Mouse (Mus musculus): ENCODE data around the gene Sept12. TPM values are rescaled to one million over a fixed set of nuclear protein-coding genes. Genes with fewer than 3 reads are reported as not detected.
A peak's percentile ranks its signal among the peaks of the same experiment; 100 is the strongest.

Sept12 gene
- polyA plus RNA-seq, 1 experiment from 2014 or later, result not detected

GRCm38 (mm10) chr16:4947378-4947777, 50.3 kb downstream of the Sept12 start:
- DNase-seq (ENCODE audit: low spot score) (no peak), ATAC-seq (replicated peaks; ENCODE audit: low FRiP score, low TSS enrichment, low read depth) (no peak)
- H3K4me3 ChIP-seq (ENCODE audit: low read depth, low read length), result no peak overlapping the region
- WGBS, result 92% methylated on average over 4 of the region's 4 CpGs
- no peak overlapping the region for H3K4me2 ChIP-seq (ENCODE audit: low read length)
- no peaks in the 10 kb centered on the region for H3K4me1 ChIP-seq (replicated peaks; ENCODE audit: control insufficient read depth, insufficient read depth, low read length)
- no peak overlapping the region for H3K27ac ChIP-seq (ENCODE audit: low read depth)
- H3K9me3 ChIP-seq (ENCODE audit: control insufficient read depth, low read length), result no peaks in the 10 kb centered on the region
- H3K36me3 ChIP-seq (ENCODE audit: control insufficient read depth, insufficient read depth, low read length), result peaks cover 90% of the 10 kb centered on the region
- no peaks in the 10 kb centered on the region for H3K27me3 ChIP-seq (replicated peaks; ENCODE audit: control insufficient read depth, insufficient read depth, low read length)
- H3K9ac ChIP-seq (ENCODE audit: low read length), result no peak overlapping the region

- H3K4me1 ChIP-seq (replicated peaks; ENCODE audit: control insufficient read depth, insufficient read depth, low read length), result no peaks in the 10 kb centered on the region
- WGBS, result 86% methylated on average over 3 of the region's 3 CpGs
- DNase-seq (ENCODE audit: low spot score) (no peak), ATAC-seq (replicated peaks; ENCODE audit: low FRiP score, low TSS enrichment, low read depth) (no peak)
- no peak overlapping the region for H3K4me2 ChIP-seq (ENCODE audit: low read length)
- no peak overlapping the region for H3K9ac ChIP-seq (ENCODE audit: low read length)
- no peaks in the 10 kb centered on the region for H3K9me3 ChIP-seq (ENCODE audit: control insufficient read depth, low read length)
- peaks cover 90% of the 10 kb centered on the region for H3K36me3 ChIP-seq (ENCODE audit: control insufficient read depth, insufficient read depth, low read length)
- no peaks in the 10 kb centered on the region for H3K27me3 ChIP-seq (replicated peaks; ENCODE audit: control insufficient read depth, insufficient read depth, low read length)
- no peak overlapping the region for H3K27ac ChIP-seq (ENCODE audit: low read depth)
- H3K4me3 ChIP-seq (ENCODE audit: low read depth, low read length), result no peak overlapping the region
These were observed 51.5 kb downstream of the Sept12 start for GRCm38 (mm10) chr16:4946155-4946554.

GRCm38 (mm10) chr16:4945415-4945814, 52.2 kb downstream of the Sept12 start:
- Histone ChIP-seq H3K4me1 (replicated peaks; ENCODE audit: control insufficient read depth, insufficient read depth, low read length) (no peaks in the 10 kb centered on the region), H3K4me2 (ENCODE audit: low read length) (no peak overlapping the region), H3K27me3 (replicated peaks; ENCODE audit: control insufficient read depth, insufficient read depth, low read length) (no peaks in the 10 kb centered on the region), H3K4me3 (ENCODE audit: low read depth, low read length) (no peak overlapping the region), H3K36me3 (ENCODE audit: control insufficient read depth, insufficient read depth, low read length) (peaks cover 90% of the 10 kb centered on the region), H3K9me3 (ENCODE audit: control insufficient read depth, low read length) (no peaks in the 10 kb centered on the region), H3K9ac (ENCODE audit: low read length) (no peak overlapping the region), H3K27ac (ENCODE audit: low read depth) (no peak overlapping the region)
- DNase-seq (ENCODE audit: low spot score), result no peak
- no peak for ATAC-seq (replicated peaks; ENCODE audit: low FRiP score, low TSS enrichment, low read depth)
- WGBS, result 82% methylated on average over 4 of the region's 4 CpGs

- Histone ChIP-seq H3K9ac (ENCODE audit: low read length) (no peak overlapping the region), H3K27me3 (replicated peaks; ENCODE audit: control insufficient read depth, insufficient read depth, low read length) (no peaks in the 10 kb centered on the region), H3K36me3 (ENCODE audit: control insufficient read depth, insufficient read depth, low read length) (peaks cover 80% of the 10 kb centered on the region), H3K4me1 (replicated peaks; ENCODE audit: control insufficient read depth, insufficient read depth, low read length) (peaks cover 8% of the 10 kb centered on the region; the same call in 1 of the 2 replicates), H3K4me2 (ENCODE audit: low read length) (no peak overlapping the region), H3K4me3 (ENCODE audit: low read depth, low read length) (no peak overlapping the region), H3K27ac (ENCODE audit: low read depth) (no peak overlapping the region), H3K9me3 (ENCODE audit: control insufficient read depth, low read length) (no peaks in the 10 kb centered on the region)
- DNase-seq (ENCODE audit: low spot score) (no peak), ATAC-seq (replicated peaks; ENCODE audit: low FRiP score, low TSS enrichment, low read depth) (no peak)
- WGBS, result 97% methylated on average over 3 of the region's 3 CpGs
These were observed 54.2 kb downstream of the Sept12 start for GRCm38 (mm10) chr16:4943431-4943830.

- Histone ChIP-seq H3K4me3 (ENCODE audit: low read depth, low read length) (no peak overlapping the region), H3K27ac (ENCODE audit: low read depth) (no peak overlapping the region), H3K9me3 (ENCODE audit: control insufficient read depth, low read length) (no peaks in the 10 kb centered on the region), H3K4me1 (replicated peaks; ENCODE audit: control insufficient read depth, insufficient read depth, low read length) (peaks cover 8% of the 10 kb centered on the region; the same call in 1 of the 2 replicates), H3K27me3 (replicated peaks; ENCODE audit: control insufficient read depth, insufficient read depth, low read length) (no peaks in the 10 kb centered on the region), H3K9ac (ENCODE audit: low read length) (no peak overlapping the region), H3K4me2 (ENCODE audit: low read length) (no peak overlapping the region), H3K36me3 (ENCODE audit: control insufficient read depth, insufficient read depth, low read length) (peaks cover 75% of the 10 kb centered on the region)
- ATAC-seq (replicated peaks; ENCODE audit: low FRiP score, low TSS enrichment, low read depth) (no peak), DNase-seq (ENCODE audit: low spot score) (no peak)
- 93% methylated on average over 8 of the region's 8 CpGs for WGBS
These were observed 54.8 kb downstream of the Sept12 start for GRCm38 (mm10) chr16:4942868-4943267.

- ATAC-seq (replicated peaks; ENCODE audit: low FRiP score, low TSS enrichment, low read depth), result no peak
- H3K4me1 ChIP-seq (replicated peaks; ENCODE audit: control insufficient read depth, insufficient read depth, low read length), result peaks cover 8% of the 10 kb centered on the region; the same call in 1 of the 2 replicates
- H3K9me3 ChIP-seq (ENCODE audit: control insufficient read depth, low read length), result no peaks in the 10 kb centered on the region
- H3K27ac ChIP-seq (ENCODE audit: low read depth), result no peak overlapping the region
- peaks cover 70% of the 10 kb centered on the region for H3K36me3 ChIP-seq (ENCODE audit: control insufficient read depth, insufficient read depth, low read length)
- no peak overlapping the region for H3K4me3 ChIP-seq (ENCODE audit: low read depth, low read length)
- H3K4me2 ChIP-seq (ENCODE audit: low read length), result no peak overlapping the region
- H3K9ac ChIP-seq (ENCODE audit: low read length), result no peak overlapping the region
- DNase-seq (ENCODE audit: low spot score), result no peak
- no peaks in the 10 kb centered on the region for H3K27me3 ChIP-seq (replicated peaks; ENCODE audit: control insufficient read depth, insufficient read depth, low read length)
These were observed 56.6 kb downstream of the Sept12 start for GRCm38 (mm10) chr16:4941016-4941415.

- Histone ChIP-seq H3K36me3 (ENCODE audit: control insufficient read depth, insufficient read depth, low read length) (peaks cover 70% of the 10 kb centered on the region), H3K9ac (ENCODE audit: low read length) (no peak overlapping the region), H3K4me3 (ENCODE audit: low read depth, low read length) (0 out of 2 replicates have a peak overlapping the region, but pooled peaks have one; percentile 72), H3K4me2 (ENCODE audit: low read length) (peak overlapping the region; percentile 73), H3K4me1 (replicated peaks; ENCODE audit: control insufficient read depth, insufficient read depth, low read length) (peaks cover 8% of the 10 kb centered on the region; the same call in 1 of the 2 replicates), H3K27me3 (replicated peaks; ENCODE audit: control insufficient read depth, insufficient read depth, low read length) (no peaks in the 10 kb centered on the region), H3K9me3 (ENCODE audit: control insufficient read depth, low read length) (no peaks in the 10 kb centered on the region), H3K27ac (ENCODE audit: low read depth) (no peak overlapping the region)
- ATAC-seq (replicated peaks; ENCODE audit: low FRiP score, low TSS enrichment, low read depth) (no peak), DNase-seq (ENCODE audit: low spot score) (no peak)
- 88% methylated on average over 10 of the region's 10 CpGs for WGBS
These were observed 57.3 kb downstream of the Sept12 start for GRCm38 (mm10) chr16:4940311-4940850.

GRCm38 (mm10) chr16:4939412-4939811, 58.2 kb downstream of the Sept12 start:
- Histone ChIP-seq H3K4me1 (replicated peaks; ENCODE audit: control insufficient read depth, insufficient read depth, low read length) (peaks cover 8% of the 10 kb centered on the region; the same call in 1 of the 2 replicates), H3K27ac (ENCODE audit: low read depth) (peak overlapping the region; percentile 83), H3K27me3 (replicated peaks; ENCODE audit: control insufficient read depth, insufficient read depth, low read length) (no peaks in the 10 kb centered on the region), H3K4me3 (ENCODE audit: low read depth, low read length) (peak overlapping the region; percentile 72), H3K9ac (ENCODE audit: low read length) (peak overlapping the region; percentile 90), H3K36me3 (ENCODE audit: control insufficient read depth, insufficient read depth, low read length) (peaks cover 69% of the 10 kb centered on the region), H3K4me2 (ENCODE audit: low read length) (peak overlapping the region; percentile 73), H3K9me3 (ENCODE audit: control insufficient read depth, low read length) (no peaks in the 10 kb centered on the region)
- DNase-seq (ENCODE audit: low spot score) (peak; percentile 70), ATAC-seq (replicated peaks; ENCODE audit: low FRiP score, low TSS enrichment, low read depth) (peak; percentile 76)
- WGBS, result 3% methylated on average over 16 of the region's 16 CpGs

GRCm38 (mm10) chr16:4938989-4939388, 58.7 kb downstream of the Sept12 start:
- Histone ChIP-seq H3K4me1 (replicated peaks; ENCODE audit: control insufficient read depth, insufficient read depth, low read length) (peaks cover 8% of the 10 kb centered on the region; the same call in 1 of the 2 replicates), H3K9ac (ENCODE audit: low read length) (peak overlapping the region; percentile 90), H3K9me3 (ENCODE audit: control insufficient read depth, low read length) (no peaks in the 10 kb centered on the region), H3K27me3 (replicated peaks; ENCODE audit: control insufficient read depth, insufficient read depth, low read length) (no peaks in the 10 kb centered on the region), H3K4me2 (ENCODE audit: low read length) (peak overlapping the region; percentile 73), H3K27ac (ENCODE audit: low read depth) (peak overlapping the region; percentile 83), H3K36me3 (ENCODE audit: control insufficient read depth, insufficient read depth, low read length) (peaks cover 69% of the 10 kb centered on the region), H3K4me3 (ENCODE audit: low read depth, low read length) (peak overlapping the region; percentile 72)
- DNase-seq (ENCODE audit: low spot score) (peak; percentile 94), ATAC-seq (replicated peaks; ENCODE audit: low FRiP score, low TSS enrichment, low read depth) (peak; percentile 93)
- 1% methylated on average over 28 of the region's 28 CpGs for WGBS

Measured in intestine, embryonic 14.5 days (tissue).